Mouse (Mus musculus) hindbrain, embryonic 16.5 days (tissue): ENCODE measurements at regions not wholly inside any gene's neighbourhood (a gene's known extent, or its start where the extent isn't known, plus 50 kb on each side); places are given as distances from the start of the nearest gene placed in this dataset.

Experiments used
- ATAC-seq: fragments of 200-750 bp; cut with Nextera tagmentation; 2 replicates; pipeline ENCODE4 v1.8.0; 2017; ENCODE audit warnings: moderate TSS enrichment, moderate library complexity
- H3K27ac ChIP-seq: fragments of 300-500 bp; sonication (generic); 2 replicates; pipeline ENCODE4 v1.5.1; 2014; ENCODE audit warnings: low read depth, mild to moderate bottlenecking, control low read depth, low read length, moderate library complexity
- H3K27me3 ChIP-seq: fragments of 300-500 bp; sonication (generic); replicated peaks from 2 replicates; pipeline ENCODE4 v1.6.1; 2014; ENCODE audit warnings: low read length; ENCODE audit not compliant: control insufficient read depth, insufficient read depth
- H3K36me3 ChIP-seq: fragments of 300-500 bp; sonication (generic); 2 replicates; pipeline ENCODE4 v1.6.1; 2014; ENCODE audit warnings: mild to moderate bottlenecking, low read length, moderate library complexity, mixed read lengths; ENCODE audit not compliant: control insufficient read depth, insufficient read depth
- H3K4me1 ChIP-seq: fragments of 300-500 bp; sonication (generic); 2 replicates; pipeline ENCODE4 v1.6.1; 2014; ENCODE audit warnings: low read depth, low read length; ENCODE audit not compliant: control insufficient read depth, insufficient read depth
- H3K4me2 ChIP-seq: fragments of 300-500 bp; sonication (generic); 2 replicates; pipeline ENCODE4 v1.6.1; 2014; ENCODE audit warnings: mild to moderate bottlenecking, low read length, control low read depth, moderate library complexity
- H3K4me3 ChIP-seq: fragments of 300-500 bp; sonication (generic); 2 replicates; pipeline ENCODE4 v1.5.1; 2014; ENCODE audit warnings: mild to moderate bottlenecking, low read length, control low read depth, moderate library complexity
- H3K9ac ChIP-seq: fragments of 300-500 bp; sonication (generic); 2 replicates; pipeline ENCODE4 v1.6.1; 2014; ENCODE audit warnings: low read depth, mild to moderate bottlenecking, control low read depth, low read length, moderate library complexity
- H3K9me3 ChIP-seq: fragments of 300-500 bp; sonication (generic); 2 replicates; pipeline ENCODE4 v1.6.1; 2014; ENCODE audit warnings: mild to moderate bottlenecking, low read length, moderate library complexity; ENCODE audit not compliant: control insufficient read depth
- WGBS: fragments of 180-500 bp; shearing (Covaris S2); extraction: QIAGEN DNeasy Blood & Tissue Kit; methylation state at CpG from one replicate; pipeline ENCODE4 v1.1.7; 2014; 5-methylcytosine and 5-hydroxymethylcytosine counted together

DNA sequence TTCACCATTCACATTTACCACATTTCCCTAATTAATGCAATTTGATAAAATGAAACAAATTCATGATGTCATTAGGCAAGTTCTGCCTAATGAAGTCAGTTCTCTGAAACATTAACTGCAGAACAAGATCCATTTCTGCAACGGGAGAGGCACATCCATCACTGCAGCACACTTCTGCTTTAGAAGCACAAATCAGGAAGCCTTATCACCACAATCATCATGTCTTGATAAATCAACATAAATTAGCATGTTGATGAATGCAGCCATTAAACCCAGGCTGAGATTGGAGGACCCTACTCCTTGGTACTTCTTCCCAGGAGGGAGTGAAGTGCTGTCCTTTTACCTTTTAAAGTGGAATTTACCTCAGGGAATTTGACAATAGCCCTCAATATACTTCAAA, 1195.4 kb downstream of the Defb40 start:
- WGBS = 37% methylated on average over 1 of the region's 1 CpGs
- no peak overlapping the region for H3K4me3 ChIP-seq
- no peak overlapping the region for H3K27ac ChIP-seq
- no peaks in the 10 kb centered on the region for H3K4me1 ChIP-seq
- H3K27me3 ChIP-seq = no peaks in the 10 kb centered on the region
- no peaks in the 10 kb centered on the region for H3K36me3 ChIP-seq
- no peaks in the 10 kb centered on the region for H3K9me3 ChIP-seq
- no peak for ATAC-seq
- no peak overlapping the region for H3K9ac ChIP-seq
- H3K4me2 ChIP-seq = no peak overlapping the region

GRCm38 (mm10) chr8:17781559-17782283, 1196.3 kb downstream of the Defb40 start:
- Histone ChIP-seq H3K27ac (no peak overlapping the region), H3K4me2 (no peak overlapping the region), H3K9ac (no peak overlapping the region), H3K9me3 (no peaks in the 10 kb centered on the region), H3K4me1 (no peaks in the 10 kb centered on the region), H3K4me3 (no peak overlapping the region), H3K27me3 (no peaks in the 10 kb centered on the region), H3K36me3 (no peaks in the 10 kb centered on the region)
- 75% methylated on average over 2 of the region's 2 CpGs for WGBS
- ATAC-seq = 0 out of 2 replicates have a peak, but pooled peaks have one; percentile 52

DNA sequence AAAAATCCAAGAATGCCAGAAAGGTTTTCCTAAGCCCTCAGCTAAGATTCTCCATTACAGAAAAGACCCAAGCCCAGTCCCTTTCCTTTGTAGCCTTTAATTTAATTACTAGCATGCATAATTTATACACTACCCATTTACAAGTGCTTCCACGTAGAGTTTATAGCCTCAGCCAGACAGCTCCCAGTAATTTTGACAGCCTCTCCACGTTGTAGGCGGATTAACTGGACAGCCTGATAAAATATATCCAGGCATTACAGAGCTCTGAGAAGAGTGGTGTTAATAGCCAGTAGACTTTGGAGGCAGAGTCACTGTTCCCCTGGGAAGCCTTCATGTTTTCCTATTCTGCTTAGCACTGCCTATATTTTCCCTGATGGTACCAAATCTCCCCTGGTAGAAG, 1202.6 kb downstream of the Defb40 start:
- H3K4me3 ChIP-seq = no peak overlapping the region
- no peak overlapping the region for H3K27ac ChIP-seq
- WGBS = 42% methylated on average over 3 of the region's 3 CpGs
- no peak overlapping the region for H3K9ac ChIP-seq
- no peaks in the 10 kb centered on the region for H3K27me3 ChIP-seq
- H3K9me3 ChIP-seq = no peaks in the 10 kb centered on the region
- ATAC-seq = no peak
- H3K4me1 ChIP-seq = no peaks in the 10 kb centered on the region
- no peaks in the 10 kb centered on the region for H3K36me3 ChIP-seq
- no peak overlapping the region for H3K4me2 ChIP-seq

GRCm38 (mm10) chr8:17773311-17773710, 1204.7 kb downstream of the Defb40 start:
- ATAC-seq = no peak
- Histone ChIP-seq H3K9me3 (no peaks in the 10 kb centered on the region), H3K27ac (no peak overlapping the region), H3K4me3 (no peak overlapping the region), H3K4me1 (no peaks in the 10 kb centered on the region), H3K36me3 (no peaks in the 10 kb centered on the region), H3K4me2 (no peak overlapping the region), H3K9ac (no peak overlapping the region), H3K27me3 (no peaks in the 10 kb centered on the region)
- WGBS = 91% methylated on average over 1 of the region's 1 CpGs

DNA sequence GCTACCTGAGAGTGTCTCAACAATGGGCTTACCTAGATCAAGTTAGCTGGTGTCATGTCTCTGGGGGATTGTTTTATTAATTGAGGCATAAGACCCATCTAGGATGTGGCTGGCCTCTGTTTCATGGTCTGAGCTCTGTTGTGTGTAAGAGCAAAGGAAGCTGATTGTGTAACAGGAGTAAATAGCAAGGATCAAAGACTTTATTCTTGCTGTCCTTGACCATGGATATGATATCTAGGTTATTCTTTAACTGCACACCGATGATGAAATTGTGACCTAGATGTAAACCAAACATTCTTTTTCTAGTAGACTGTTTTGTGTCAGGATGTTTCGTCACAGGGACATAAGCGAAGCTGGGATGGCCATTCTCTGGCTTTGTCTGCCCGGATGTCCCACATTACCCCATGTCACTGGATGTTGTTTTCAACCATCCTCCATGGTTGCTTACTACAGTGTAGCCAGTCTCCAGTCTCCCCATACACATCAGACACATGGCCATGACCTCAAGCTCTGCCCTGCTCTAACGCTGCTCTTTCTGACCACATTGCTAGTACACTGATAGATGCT, 1210.5 kb downstream of the Defb40 start:
- ATAC-seq = no peak
- H3K9ac ChIP-seq = no peak overlapping the region
- H3K9me3 ChIP-seq = no peaks in the 10 kb centered on the region
- no peak overlapping the region for H3K4me3 ChIP-seq
- no peak overlapping the region for H3K4me2 ChIP-seq
- H3K4me1 ChIP-seq = no peaks in the 10 kb centered on the region
- no peaks in the 10 kb centered on the region for H3K27me3 ChIP-seq
- H3K36me3 ChIP-seq = no peaks in the 10 kb centered on the region
- 96% methylated on average over 5 of the region's 5 CpGs for WGBS
- no peak overlapping the region for H3K27ac ChIP-seq

GRCm38 (mm10) chr8:17724672-17725071, 1253.4 kb downstream of the Defb40 start:
- no peak overlapping the region for H3K9ac ChIP-seq
- no peaks in the 10 kb centered on the region for H3K9me3 ChIP-seq
- H3K27ac ChIP-seq = no peak overlapping the region
- no peaks in the 10 kb centered on the region for H3K36me3 ChIP-seq
- ATAC-seq = no peak
- no peak overlapping the region for H3K4me3 ChIP-seq
- H3K27me3 ChIP-seq = no peaks in the 10 kb centered on the region
- WGBS = 70% methylated on average over 3 of the region's 3 CpGs
- H3K4me1 ChIP-seq = no peaks in the 10 kb centered on the region
- H3K4me2 ChIP-seq = no peak overlapping the region

GRCm38 (mm10) chr8:17709162-17709561, 1268.9 kb downstream of the Defb40 start:
- Histone ChIP-seq H3K4me2 (no peak overlapping the region), H3K9me3 (no peaks in the 10 kb centered on the region), H3K9ac (no peak overlapping the region), H3K4me1 (no peaks in the 10 kb centered on the region), H3K27ac (no peak overlapping the region), H3K36me3 (no peaks in the 10 kb centered on the region), H3K4me3 (no peak overlapping the region), H3K27me3 (no peaks in the 10 kb centered on the region)
- ATAC-seq = no peak
- WGBS = 61% methylated on average over 1 of the region's 1 CpGs

DNA sequence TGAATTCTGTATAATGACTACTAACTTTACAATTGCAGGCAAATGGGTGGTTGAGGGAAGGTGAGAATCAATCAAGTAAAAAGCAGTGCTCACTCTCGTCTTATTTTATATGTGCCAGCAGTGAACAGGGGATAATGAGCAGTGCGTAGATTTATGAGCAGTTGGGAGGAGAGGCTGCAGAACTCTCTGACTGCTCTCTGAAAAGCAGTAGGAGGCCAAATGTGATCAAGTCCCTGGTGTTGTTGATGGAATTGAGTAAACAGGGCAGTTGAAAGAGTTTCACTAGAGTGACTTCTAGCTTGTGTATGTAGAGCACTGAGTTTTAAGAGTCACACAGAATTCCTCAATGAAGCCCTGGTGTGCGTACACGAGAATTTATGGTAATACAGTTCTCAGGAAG, 1269.6 kb downstream of the Defb40 start:
- Histone ChIP-seq H3K4me3 (no peak overlapping the region), H3K27ac (no peak overlapping the region), H3K36me3 (no peaks in the 10 kb centered on the region), H3K4me2 (no peak overlapping the region), H3K4me1 (no peaks in the 10 kb centered on the region), H3K27me3 (no peaks in the 10 kb centered on the region), H3K9ac (no peak overlapping the region), H3K9me3 (no peaks in the 10 kb centered on the region)
- WGBS = 81% methylated on average over 4 of the region's 4 CpGs
- no peak for ATAC-seq

GRCm38 (mm10) chr8:17704289-17704688, 1273.8 kb downstream of the Defb40 start:
- no peak overlapping the region for H3K4me2 ChIP-seq
- no peaks in the 10 kb centered on the region for H3K9me3 ChIP-seq
- H3K4me1 ChIP-seq = no peaks in the 10 kb centered on the region
- no peaks in the 10 kb centered on the region for H3K27me3 ChIP-seq
- 64% methylated on average over 1 of the region's 1 CpGs for WGBS
- H3K36me3 ChIP-seq = no peaks in the 10 kb centered on the region; the same call in 1 of the 2 replicates
- no peak overlapping the region for H3K27ac ChIP-seq
- no peak overlapping the region for H3K9ac ChIP-seq
- no peak overlapping the region for H3K4me3 ChIP-seq
- ATAC-seq = no peak
